Mouse (Mus musculus) layer of hippocampus, adult 9-11 months (tissue): Measurements from ENCODE around the gene H2al1g.
"Not testable (repeated sequence)": the region's sequence is repeated elsewhere in the genome, so short reads cannot be mapped to it uniquely, and the experiment has no call there.

ENCODE experiments used
- DNase-seq: peaks from one replicate; pipeline ENCODE4 v3.0.0; 2022

Gene H2al1g

DNA sequence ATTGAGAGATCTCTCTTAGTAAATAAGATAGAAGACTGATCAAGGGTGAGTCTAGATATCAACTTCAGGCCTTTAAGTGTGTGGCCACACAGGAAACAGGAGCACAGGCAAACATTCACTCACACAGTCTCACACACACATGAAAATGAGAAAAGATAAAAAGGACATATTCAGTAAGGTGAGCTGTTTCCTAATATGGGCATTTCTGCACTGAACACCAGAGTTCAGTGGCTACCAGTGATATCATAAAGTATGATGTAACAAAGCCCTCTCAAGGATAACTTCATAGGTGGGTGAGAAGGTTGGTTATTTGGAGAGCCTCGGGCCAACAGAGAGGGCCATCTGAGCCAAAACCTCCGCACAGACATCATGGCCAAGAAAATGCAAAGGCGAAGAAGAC lies at the start of gene H2al1g:
TSS of gene H2al1g (plus strand) at position 301 of the 400 bp plus-strand sequence.
- DNase-seq: not testable (repeated sequence)

DNA sequence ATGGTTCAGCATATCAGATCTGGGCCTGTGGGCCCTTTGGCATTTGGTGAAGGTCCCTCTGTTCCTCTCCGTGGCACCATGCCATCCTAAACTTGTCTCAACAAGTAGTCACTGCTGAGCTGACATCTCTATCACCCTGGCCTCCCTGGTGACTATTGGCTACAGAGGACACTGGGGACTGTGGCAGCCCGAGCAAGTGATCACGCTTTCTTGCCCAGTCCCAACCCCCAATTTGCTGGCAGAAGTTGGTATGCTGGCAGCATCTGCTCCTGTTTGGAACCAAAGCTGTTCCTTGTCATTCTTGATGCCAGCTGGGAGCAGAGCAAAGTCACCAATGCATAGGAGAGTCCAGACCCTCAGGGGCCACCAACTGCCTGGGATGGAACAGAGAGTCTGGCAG lies 49.0 kb upstream of the H2al1g start:
- peak; percentile 14 for DNase-seq

GRCm38 (mm10) chrX:11273190-11273589 lies 44.9 kb upstream of the H2al1g start:
- no peak for DNase-seq

DNA sequence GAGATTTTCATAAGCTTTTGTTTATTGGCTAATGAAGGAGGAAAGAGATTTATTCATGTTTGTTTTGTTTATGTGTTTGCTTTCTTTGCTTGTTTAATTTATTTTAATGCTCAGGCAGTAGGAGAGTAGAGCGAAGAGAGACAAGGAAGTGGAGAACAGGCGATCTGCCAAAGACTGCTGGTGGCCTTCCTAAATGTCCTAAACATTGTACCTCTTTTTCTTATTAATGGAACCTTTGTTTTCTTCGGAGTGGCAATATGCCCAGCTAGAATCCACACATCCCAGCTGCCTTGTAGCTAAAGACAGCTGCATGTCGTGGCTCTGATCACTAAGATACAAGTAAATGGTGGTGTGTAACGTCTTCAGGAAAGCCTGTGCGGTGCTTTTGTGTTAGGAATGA lies 41.0 kb upstream of the H2al1g start:
- DNase-seq: no peak

DNA sequence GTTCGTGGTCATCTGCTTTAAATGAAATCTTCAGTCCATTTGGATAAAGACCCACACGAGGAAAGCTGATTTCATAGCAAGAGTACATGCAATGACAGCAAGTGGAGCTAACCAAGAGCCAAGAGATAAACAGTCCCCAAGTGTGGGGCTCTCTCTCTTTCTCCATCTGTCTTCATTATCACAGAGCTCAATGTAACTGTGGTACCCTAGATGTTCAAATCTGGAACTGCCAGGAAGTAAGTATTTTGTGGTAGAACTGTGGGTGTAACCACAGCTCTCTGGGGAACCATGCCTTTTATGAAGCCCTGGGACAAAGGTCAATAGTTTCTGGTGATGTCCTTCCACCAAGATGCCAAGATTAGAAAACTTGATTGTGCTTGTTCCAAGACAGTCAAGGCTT lies 37.3 kb upstream of the H2al1g start:
- no peak for DNase-seq

DNA sequence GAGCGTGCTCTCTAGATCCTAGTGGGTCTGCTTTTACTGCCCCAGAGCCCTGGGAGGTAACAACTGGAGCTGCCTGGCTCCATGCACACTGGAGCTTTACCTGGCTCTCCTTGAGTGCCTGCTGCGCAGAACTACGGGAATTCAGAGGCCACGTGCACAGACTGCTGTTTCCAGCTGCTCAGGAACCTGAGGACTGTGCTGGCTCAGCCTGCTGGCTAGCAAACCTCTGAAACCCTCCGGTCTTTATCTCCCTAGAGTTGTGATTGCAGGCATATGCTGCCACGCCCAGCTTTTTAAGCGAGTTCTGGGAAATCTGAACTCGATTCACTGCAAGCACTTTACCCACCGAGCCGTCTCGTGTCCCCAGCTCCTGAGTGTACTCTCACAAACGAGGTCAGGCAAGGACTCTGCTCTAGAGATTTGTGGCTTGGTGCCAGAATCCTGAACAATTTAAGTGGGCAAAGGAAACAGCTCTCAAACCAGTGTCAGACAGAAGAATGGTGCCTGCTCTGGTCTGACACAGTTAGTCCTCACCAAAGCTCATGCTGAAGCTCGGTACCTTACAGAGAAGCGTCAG lies 29.7 kb upstream of the H2al1g start:
- no peak for DNase-seq

GRCm38 (mm10) chrX:11289244-11289643 lies 28.8 kb upstream of the H2al1g start:
- no peak for DNase-seq

GRCm38 (mm10) chrX:11298957-11299356 lies 19.1 kb upstream of the H2al1g start, which contains the start of gene H2al1a:
Gene H2al1a, plus strand, starts transcription at chrX:11299257.
- DNase-seq: not testable (repeated sequence)

DNA sequence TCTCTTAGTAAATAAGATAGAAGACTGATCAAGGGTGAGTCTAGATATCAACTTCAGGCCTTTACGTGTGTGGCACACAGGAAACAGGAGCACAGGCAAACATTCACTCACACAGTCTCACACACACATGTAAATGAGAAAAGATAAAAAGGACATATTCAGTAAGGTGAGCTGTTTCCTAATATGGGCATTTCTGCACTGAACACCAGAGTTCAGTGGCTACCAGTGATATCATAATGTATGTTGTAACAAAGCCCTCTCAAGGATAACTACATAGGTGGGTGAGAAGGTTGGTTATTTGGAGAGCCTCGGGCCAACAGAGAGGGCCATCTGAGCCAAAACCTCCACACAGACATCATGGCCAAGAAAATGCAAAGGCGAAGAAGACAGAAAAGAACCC lies 15.9 kb upstream of the H2al1g start, which contains the start of gene H2al1b:
TSS of gene H2al1b (plus strand) at position 301 of the 400 bp plus-strand sequence.
- not testable (repeated sequence) for DNase-seq

GRCm38 (mm10) chrX:11305355-11305754 lies 12.7 kb upstream of the H2al1g start, which contains the start of gene H2al1c:
Gene H2al1c, plus strand, starts transcription at chrX:11305655.
- DNase-seq: not testable (repeated sequence)

DNA sequence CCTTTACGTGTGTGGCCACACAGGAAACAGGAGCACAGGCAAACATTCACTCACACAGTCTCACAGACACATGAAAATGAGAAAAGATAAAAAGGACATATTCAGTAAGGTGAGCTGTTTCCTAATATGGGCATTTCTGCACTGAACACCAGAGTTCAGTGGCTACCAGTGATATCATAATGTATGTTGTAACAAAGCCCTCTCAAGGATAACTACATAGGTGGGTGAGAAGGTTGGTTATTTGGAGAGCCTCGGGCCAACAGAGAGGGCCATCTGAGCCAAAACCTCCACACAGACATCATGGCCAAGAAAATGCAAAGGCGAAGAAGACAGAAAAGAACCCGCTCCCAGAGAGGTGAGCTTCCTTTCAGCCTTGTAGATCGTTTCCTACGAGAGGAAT lies 9.5 kb upstream of the H2al1g start, which contains the start of gene H2al1d:
TSS of gene H2al1d (plus strand) at position 301 of the 400 bp plus-strand sequence.
- not testable (repeated sequence) for DNase-seq

DNA sequence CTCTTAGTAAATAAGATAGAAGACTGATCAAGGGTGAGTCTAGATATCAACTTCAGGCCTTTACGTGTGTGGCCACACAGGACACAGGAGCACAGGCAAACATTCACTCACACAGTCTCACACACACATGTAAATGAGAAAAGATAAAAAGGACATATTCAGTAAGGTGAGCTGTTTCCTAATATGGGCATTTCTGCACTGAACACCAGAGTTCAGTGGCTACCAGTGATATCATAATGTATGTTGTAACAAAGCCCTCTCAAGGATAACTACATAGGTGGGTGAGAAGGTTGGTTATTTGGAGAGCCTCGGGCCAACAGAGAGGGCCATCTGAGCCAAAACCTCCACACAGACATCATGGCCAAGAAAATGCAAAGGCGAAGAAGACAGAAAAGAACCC lies 6.4 kb upstream of the H2al1g start, which contains the start of gene H2al1e:
TSS of gene H2al1e (plus strand) at position 301 of the 400 bp plus-strand sequence.
- DNase-seq: not testable (repeated sequence)

DNA sequence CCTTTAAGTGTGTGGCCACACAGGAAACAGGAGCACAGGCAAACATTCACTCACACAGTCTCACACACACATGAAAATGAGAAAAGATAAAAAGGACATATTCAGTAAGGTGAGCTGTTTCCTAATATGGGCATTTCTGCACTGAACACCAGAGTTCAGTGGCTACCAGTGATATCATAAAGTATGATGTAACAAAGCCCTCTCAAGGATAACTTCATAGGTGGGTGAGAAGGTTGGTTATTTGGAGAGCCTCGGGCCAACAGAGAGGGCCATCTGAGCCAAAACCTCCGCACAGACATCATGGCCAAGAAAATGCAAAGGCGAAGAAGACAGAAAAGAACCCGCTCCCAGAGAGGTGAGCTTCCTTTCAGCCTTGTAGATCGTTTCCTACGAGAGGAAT lies 3.2 kb upstream of the H2al1g start, which contains the start of gene H2al1f:
TSS of gene H2al1f (plus strand) at position 301 of the 400 bp plus-strand sequence.
- DNase-seq: not testable (repeated sequence)

DNA sequence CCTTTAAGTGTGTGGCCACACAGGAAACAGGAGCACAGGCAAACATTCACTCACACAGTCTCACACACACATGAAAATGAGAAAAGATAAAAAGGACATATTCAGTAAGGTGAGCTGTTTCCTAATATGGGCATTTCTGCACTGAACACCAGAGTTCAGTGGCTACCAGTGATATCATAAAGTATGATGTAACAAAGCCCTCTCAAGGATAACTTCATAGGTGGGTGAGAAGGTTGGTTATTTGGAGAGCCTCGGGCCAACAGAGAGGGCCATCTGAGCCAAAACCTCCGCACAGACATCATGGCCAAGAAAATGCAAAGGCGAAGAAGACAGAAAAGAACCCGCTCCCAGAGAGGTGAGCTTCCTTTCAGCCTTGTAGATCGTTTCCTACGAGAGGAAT lies 3.1 kb downstream of the H2al1g start, which contains the start of gene H2al1h:
TSS of gene H2al1h (plus strand) at position 301 of the 400 bp plus-strand sequence.
- not testable (repeated sequence) for DNase-seq

DNA sequence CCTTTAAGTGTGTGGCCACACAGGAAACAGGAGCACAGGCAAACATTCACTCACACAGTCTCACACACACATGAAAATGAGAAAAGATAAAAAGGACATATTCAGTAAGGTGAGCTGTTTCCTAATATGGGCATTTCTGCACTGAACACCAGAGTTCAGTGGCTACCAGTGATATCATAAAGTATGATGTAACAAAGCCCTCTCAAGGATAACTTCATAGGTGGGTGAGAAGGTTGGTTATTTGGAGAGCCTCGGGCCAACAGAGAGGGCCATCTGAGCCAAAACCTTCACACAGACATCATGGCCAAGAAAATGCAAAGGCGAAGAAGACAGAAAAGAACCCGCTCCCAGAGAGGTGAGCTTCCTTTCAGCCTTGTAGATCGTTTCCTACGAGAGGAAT lies 6.3 kb downstream of the H2al1g start, which contains the start of gene H2al1i:
TSS of gene H2al1i (plus strand) at position 301 of the 400 bp plus-strand sequence.
- not testable (repeated sequence) for DNase-seq

GRCm38 (mm10) chrX:11327522-11327921 lies 9.5 kb downstream of the H2al1g start, which contains the start of gene H2al1j:
Gene H2al1j, plus strand, starts transcription at chrX:11327822.
- DNase-seq: not testable (repeated sequence)

DNA sequence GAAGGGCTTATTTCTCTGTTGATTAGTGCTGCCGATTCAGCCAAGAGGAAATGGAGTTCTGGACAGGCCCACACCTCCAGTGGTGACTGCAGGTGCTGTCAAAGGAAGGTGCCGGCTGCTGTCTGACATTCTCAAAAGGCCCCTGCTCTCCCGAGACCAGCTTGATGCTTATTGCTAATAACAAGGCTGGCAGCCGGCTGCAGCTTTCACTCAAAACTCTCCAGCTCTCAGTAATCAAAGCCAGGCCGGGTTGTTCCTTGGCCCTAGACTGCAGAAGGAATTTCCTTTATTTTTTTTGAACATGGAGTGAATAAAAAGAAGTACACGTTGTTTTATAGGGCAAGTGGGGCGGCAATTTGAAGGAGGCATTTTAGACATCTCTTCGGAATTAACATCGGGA lies 27.7 kb downstream of the H2al1g start:
- no peak for DNase-seq

- no peak for DNase-seq
These were observed 28.7 kb downstream of the H2al1g start for GRCm38 (mm10) chrX:11346756-11347155.

DNA sequence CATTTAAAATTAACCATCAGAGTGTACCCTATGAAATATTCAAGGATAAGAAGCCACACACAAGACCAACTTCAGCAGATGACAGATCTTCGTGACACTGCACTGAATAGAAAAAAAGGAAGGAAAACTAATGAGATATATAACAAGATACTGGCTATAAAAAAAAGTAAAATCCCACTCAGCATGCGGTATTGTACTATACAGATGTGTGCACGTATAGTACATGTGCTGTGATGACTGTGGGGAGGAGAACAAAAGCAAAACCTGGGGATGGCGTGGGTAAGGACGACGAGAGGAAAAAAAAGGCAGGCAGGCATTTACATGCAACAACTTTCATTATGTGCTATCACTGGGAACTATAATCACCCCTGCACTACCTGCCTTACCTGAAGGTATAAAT lies 42.8 kb downstream of the H2al1g start:
- DNase-seq: no peak

GRCm38 (mm10) chrX:11361261-11361660 lies 43.2 kb downstream of the H2al1g start:
- no peak for DNase-seq

DNA sequence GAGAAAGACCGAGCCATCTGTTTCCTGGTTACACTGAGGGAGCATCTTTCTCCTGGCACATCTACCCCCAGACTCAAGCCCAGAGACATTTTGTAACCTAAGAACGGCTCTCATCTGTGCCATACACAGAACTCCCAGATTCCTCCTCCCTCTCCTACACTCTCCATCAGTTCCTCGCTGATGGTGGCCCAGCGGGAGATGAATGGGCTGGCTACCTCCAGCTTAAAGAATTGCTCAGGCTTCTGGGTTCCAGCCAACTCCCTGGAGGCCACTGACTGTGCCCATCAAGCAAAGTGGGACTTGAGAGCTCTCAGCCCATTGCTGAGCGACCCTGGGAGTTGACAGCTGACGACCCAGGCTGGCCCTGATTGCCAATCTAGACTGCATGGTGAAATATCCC lies 45.8 kb downstream of the H2al1g start:
- DNase-seq: no peak

- DNase-seq: no peak
These were observed 47.1 kb downstream of the H2al1g start for GRCm38 (mm10) chrX:11365151-11365550.
